Mouse (Mus musculus): ENCODE data around the gene Mycbpap.

Mycbpap gene

DNA sequence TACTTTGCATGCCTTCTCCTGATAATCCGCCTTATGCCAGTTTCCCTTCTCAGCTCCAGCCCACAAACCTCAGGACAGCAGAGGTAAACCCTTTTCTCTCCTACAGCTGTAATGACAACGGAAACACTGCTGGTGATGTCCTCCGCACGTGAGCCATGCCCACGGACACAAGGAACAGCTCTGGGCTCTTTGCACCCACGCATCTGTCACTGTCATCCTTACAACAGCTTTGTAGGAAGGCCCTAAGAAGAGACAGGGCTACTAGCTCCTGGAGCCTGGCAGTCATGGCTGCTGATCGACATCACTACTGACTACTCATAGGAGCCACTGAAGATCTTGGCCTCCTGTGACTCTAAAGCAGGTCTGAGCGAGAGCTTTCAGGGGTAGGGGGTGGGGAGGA is 11.6 kb upstream of the Mycbpap start:
- peak in 1 of 2 experiments; percentile 35 for DNase-seq (ENCODE audit: low spot score in 2 of 2)

DNA sequence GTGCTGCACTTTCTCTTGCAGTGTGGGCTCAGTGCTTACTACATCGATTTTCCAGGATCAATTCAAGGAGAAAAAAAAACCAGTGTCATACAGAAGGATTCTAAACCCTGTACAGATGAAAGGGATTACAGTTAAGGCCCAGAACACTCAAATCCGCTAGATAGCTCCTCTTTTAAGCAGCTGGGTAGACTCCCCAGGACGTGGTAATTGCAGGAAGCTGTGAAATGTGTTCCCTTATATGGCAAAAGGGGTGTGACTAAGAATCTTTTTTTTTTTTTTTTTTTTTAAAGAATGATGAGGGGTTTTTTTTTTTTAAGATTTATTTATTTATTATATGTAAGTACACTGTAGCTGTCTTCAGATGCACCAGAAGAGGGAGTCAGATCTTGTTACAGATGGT is 7.3 kb upstream of the Mycbpap start:
- DNase-seq (ENCODE audit: low spot score in 2 of 2), result no peak

GRCm38 (mm10) chr11:94526171-94526879 is 4.8 kb upstream of the Mycbpap start:
- no peak for DNase-seq (ENCODE audit: low spot score in 2 of 2)

- no peak for DNase-seq (ENCODE audit: low spot score in 2 of 2)
These were observed 8.1 kb downstream of the Mycbpap start for GRCm38 (mm10) chr11:94513452-94513851.

- no peak for DNase-seq (ENCODE audit: low spot score in 2 of 2)
These were observed 12.6 kb downstream of the Mycbpap start for GRCm38 (mm10) chr11:94508976-94509375.

DNA sequence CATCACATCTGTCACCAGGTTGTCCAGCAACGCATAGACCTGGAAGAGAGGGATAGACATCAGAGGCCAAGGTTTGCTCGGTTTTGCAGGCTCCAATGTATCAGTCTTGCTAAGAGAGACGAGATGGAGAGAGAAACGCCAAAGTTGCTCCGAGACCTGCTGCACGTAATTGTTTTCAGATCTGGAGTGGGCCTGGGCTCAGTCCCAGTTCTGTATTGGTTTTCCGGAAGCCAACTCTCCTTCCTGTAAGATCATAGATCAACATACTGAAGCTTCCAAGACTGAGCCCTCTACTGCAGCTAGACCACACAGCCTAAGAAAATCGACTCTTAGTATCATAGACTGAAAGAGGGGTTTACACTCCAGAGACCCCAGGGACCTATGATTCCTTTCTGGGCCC is 20.1 kb downstream of the Mycbpap start:
- no peak for DNase-seq (ENCODE audit: low spot score in 2 of 2)

DNA sequence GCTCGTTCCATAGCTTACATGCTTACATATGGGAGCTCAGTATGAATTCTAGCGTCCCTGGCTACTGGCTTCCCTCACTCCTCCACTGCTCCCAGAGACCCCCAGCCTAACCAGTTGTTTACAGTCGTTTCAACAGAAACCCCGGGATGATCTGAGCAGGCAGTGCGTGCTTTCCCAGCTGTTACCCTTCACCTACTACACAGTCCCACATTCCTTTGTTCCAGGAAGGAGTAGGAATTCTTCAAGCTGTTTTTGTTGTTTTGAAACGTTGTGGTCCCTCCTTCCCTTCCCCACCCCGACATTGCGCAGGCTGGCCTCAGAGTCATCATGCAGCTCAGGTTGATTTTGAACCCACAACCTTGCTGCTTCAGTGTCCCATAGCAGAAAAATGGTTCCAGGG is 21.2 kb downstream of the Mycbpap start:
- DNase-seq (ENCODE audit: low spot score in 2 of 2), result no peak

- no peak for DNase-seq (ENCODE audit: low spot score in 2 of 2)
These were observed 21.8 kb downstream of the Mycbpap start, which contains the start of gene Epn3 for GRCm38 (mm10) chr11:94499661-94500152. TSS of gene Epn3 (minus strand) at chr11:94499974.

- DNase-seq (ENCODE audit: low spot score in 2 of 2), result no peak
These were observed 22.5 kb downstream of the Mycbpap start for GRCm38 (mm10) chr11:94499035-94499434.

DNA sequence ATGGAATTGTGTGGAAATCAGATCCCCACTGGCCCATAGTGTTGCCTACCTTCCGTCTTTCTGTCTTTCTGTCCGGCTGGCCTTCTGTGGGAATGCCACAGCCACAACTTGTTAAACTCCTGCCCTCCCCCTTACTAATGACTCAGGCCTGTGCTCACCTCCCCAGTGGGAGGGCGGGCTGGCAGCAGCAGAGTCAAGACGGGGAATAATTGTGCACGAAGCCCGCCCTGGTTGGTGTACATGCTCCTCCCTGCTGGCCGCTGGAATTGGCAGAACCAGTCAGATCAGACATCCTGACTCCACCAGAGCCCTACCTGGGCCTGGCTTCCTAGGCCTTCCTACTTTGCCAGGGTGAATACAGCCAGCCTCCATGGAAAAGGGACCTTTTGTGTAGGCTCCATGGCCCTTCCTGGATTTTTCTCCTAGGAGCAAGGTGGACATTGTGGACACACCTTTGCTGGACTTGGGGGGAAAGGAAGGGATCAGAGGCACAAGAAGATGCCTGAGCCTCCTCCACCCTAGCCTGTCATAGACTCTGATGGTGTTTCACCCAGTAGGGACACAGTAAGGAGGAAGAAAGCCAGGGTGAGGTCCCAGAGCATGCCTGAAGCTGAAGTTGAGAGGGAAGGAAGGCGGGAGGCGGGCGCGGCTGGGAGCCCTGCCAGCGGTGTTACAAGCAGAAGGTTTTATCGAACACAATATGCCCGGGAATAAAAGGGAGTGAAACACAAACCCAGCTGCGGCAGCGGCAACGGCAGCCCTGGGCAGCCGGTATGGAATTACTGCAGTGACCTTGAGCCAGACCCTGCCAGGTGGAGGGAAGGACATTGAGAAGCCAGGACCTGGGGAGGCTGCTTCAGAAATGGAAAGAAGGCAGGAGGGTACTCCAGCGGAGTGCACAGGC is 23.2 kb downstream of the Mycbpap start:
- peak; percentile 54 to 64 for DNase-seq (ENCODE audit: low spot score in 2 of 2)

DNA sequence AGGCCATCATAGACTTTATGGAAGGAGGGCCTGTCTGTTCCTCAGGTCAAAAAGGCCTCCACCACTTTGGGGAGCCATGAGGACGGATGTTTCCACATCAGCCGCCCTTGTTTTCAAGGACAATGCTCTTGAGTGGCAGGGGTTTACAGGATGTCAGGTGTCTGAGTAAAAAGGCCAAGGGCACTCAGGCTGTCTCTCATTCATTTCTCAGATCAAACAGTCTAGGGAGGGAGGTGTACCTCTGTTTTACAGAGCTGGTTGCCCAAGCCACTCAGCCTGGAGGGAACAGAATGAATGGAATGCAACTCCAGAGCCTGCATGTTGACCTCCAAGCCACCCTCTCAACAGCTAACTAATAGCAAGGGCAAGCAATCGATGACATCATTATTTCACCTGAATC is 26.1 kb downstream of the Mycbpap start:
- DNase-seq (ENCODE audit: low spot score in 2 of 2), result no peak

DNA sequence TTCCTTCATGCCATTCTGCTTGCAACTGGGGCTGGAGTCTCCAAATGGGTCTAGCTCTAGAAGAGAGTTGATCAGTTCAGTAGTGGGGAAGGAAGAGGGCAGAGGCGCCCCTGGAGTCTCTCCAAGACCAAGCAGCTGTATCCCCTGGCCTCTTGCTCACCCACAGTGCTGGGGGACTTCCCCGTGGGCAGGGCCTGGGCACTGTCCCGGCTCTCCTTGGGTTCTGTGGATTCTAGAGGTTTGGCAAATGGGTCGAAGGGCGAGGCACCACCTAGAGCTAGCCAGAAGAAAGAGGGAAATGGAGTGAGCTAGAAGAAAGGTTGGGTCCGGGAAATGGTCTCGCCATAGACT is 29.8 kb downstream of the Mycbpap start:
- DNase-seq (ENCODE audit: low spot score in 2 of 2), result no peak

GRCm38 (mm10) chr11:94491035-94491748 is 30.4 kb downstream of the Mycbpap start:
- DNase-seq (ENCODE audit: low spot score in 2 of 2), result peak; percentile 52 to 58

DNA sequence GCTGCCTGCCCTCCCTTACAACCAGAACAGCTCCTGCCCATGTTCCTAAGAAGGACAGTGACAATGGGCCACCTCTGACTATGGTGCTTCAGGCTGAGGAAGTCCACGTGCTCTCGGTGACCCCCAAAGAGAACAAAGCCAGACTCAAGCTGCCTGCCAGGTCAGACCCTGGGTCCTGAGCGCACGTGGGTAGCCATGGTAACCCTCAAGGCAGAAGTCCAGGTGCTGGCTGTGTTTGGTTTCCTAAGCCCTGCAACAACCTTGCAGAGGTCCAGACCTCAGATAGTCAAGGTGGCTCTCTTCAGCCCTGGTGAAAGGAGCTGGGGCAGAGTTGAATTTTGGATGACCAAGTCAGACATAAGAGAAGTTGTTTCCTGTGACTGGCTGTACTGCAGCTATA is 31.8 kb downstream of the Mycbpap start:
- no peak for DNase-seq (ENCODE audit: low spot score in 2 of 2)

DNA sequence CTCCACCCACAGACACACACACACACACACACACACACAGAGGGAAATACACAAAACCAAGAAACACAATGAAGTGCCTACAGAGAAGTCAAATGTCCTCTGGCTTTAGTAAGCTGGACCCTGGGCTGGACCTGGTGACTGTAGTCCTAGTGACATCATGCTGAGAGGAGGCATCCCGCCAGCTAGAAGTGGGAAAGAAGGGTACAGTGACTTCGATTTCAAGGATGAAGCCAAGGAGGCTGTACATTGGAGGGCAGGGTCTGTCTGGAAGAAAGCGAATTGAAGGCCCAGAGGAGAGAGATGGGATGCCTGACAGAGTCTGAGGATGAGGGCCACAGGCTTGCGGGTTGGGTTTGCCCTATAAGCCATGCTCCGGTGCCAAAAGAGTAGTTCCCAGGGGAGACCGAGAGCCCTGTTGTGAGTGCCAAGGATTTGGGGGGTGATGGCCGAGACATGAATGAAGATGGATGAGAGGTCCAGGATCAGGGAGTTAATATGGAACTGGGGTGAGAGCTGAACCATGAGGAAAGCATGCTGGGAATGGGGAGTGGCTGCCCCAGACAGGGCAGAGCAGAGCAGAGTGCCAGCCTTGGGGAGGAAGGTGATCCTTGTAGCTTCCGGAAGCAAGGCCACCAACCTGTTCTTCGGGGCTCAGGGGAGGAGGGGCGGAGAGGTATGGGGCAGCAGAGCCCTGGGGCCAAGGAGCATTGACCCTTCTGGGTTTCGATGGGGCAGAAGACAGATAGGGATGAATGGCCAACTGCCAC is 32.6 kb downstream of the Mycbpap start:
- DNase-seq (ENCODE audit: low spot score in 2 of 2), result no peak

- peak; percentile 94 to 95 for DNase-seq (ENCODE audit: low spot score in 2 of 2)
These were observed 35.5 kb downstream of the Mycbpap start, which contains the start of gene Spata20 for GRCm38 (mm10) chr11:94486001-94486400. TSS of gene Spata20 (minus strand) at chr11:94486179.

GRCm38 (mm10) chr11:94485223-94485622 is 36.3 kb downstream of the Mycbpap start:
- no peak for DNase-seq (ENCODE audit: low spot score in 2 of 2)

DNA sequence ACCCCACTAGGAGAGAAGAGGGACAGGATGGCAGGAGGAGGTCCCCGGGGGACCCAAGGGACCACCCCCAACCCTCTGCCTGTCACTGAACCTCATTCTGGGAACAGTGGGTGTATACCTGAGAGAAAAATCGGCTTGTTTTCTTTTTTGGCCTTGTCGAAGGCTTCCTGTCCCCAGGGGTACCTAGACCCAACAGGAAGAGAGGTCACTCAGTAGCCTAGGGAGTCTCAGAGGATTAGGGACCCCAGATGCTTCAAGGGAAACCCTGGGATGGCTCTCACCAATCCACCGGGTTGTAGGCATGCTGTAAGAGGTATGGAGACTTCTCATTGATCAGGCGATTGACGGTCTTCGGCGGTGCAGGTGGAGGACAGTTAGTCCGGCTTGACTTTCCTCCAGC is 36.9 kb downstream of the Mycbpap start:
- DNase-seq (ENCODE audit: low spot score in 2 of 2), result no peak

- DNase-seq (ENCODE audit: low spot score in 2 of 2), result no peak
These were observed 37.6 kb downstream of the Mycbpap start for GRCm38 (mm10) chr11:94483921-94484320.

DNA sequence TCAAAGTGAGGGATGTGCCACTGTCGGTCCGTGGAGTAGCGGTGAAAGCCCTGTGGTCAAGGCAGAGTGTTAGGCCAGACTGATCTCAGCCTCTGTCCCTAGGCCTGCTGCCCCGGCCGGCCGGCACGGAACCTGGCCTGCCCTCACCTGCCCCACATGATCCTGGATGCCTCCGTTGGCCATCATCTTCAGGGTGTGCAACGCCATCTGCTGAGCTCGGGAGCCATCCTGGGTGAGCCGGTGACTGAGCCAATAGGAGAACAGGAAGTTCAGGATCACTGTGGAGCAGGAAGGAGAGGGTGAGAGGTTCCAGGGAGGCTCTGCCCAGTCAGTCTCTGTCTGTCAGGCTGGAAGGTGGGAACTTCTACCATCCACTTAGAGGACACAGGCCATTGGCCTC is 38.1 kb downstream of the Mycbpap start:
- DNase-seq (ENCODE audit: low spot score in 2 of 2), result no peak

DNA sequence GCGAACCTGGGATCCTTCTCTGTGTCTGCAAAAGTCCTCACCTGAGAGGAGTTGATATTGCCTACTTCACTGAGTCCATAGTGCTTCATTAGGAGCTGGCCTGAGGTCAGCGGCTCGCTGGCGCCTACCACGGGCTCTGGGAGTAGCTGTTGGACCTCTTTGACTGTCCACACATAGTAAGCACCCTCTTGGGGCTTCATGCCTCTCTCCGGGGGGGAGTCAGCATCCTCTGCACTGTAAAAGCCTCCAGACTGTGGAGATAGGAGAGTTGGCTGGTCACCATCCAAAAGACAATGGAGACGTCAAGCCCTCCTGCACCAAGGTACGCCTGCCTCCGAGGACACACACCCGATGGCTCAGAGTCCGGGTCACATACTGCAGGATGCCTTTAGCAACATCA is 38.8 kb downstream of the Mycbpap start:
- DNase-seq (ENCODE audit: low spot score in 2 of 2), result no peak

Measured in right cerebral cortex, adult 2 months (tissue).